Mouse (Mus musculus): ENCODE results near the gene Pla2g3. TPM values are rescaled to one million over a fixed set of nuclear protein-coding genes. Genes with fewer than 3 reads are reported as not detected.

The Pla2g3 gene
- 0.90 TPM in 2 replicates for polyA plus RNA-seq (2015; fragmentation: Nextera tagmentation; extraction: Ambion mirVana)

- no peak for DNase-seq (ENCODE audit: low spot score)
These were observed at the start of gene Pla2g3 for GRCm38 (mm10) chr11:3487952-3488570. Pla2g3 (plus strand) TSS chr11:3488284.

GRCm38 (mm10) chr11:3441696-3442443 is 46.2 kb upstream of the Pla2g3 start:
- no peak for DNase-seq (ENCODE audit: low spot score)

- DNase-seq (ENCODE audit: low spot score), result no peak
These were observed 45.4 kb upstream of the Pla2g3 start for GRCm38 (mm10) chr11:3442677-3443076.

GRCm38 (mm10) chr11:3443091-3443490 is 45.0 kb upstream of the Pla2g3 start:
- DNase-seq (ENCODE audit: low spot score), result no peak

- no peak for DNase-seq (ENCODE audit: low spot score)
These were observed 43.2 kb upstream of the Pla2g3 start for GRCm38 (mm10) chr11:3444875-3445274.

GRCm38 (mm10) chr11:3451701-3452163 is 36.4 kb upstream of the Pla2g3 start:
- no peak for DNase-seq (ENCODE audit: low spot score)

GRCm38 (mm10) chr11:3452167-3452639 is 35.9 kb upstream of the Pla2g3 start, which contains the start of gene Rnf185:
Rnf185 (minus strand) TSS chr11:3452363.
- peak; percentile 95 for DNase-seq (ENCODE audit: low spot score)

- no peak for DNase-seq (ENCODE audit: low spot score)
These were observed 35.3 kb upstream of the Pla2g3 start for GRCm38 (mm10) chr11:3452769-3453168.

GRCm38 (mm10) chr11:3453467-3453866 is 34.6 kb upstream of the Pla2g3 start:
- no peak for DNase-seq (ENCODE audit: low spot score)

GRCm38 (mm10) chr11:3454506-3454905 is 33.6 kb upstream of the Pla2g3 start:
- no peak for DNase-seq (ENCODE audit: low spot score)

- DNase-seq (ENCODE audit: low spot score), result peak; percentile 60
These were observed 31.7 kb upstream of the Pla2g3 start for GRCm38 (mm10) chr11:3456354-3456753.

- no peak for DNase-seq (ENCODE audit: low spot score)
These were observed 29.5 kb upstream of the Pla2g3 start for GRCm38 (mm10) chr11:3458428-3459104.

GRCm38 (mm10) chr11:3459105-3459468 is 29.0 kb upstream of the Pla2g3 start:
- DNase-seq (ENCODE audit: low spot score), result no peak

- no peak for DNase-seq (ENCODE audit: low spot score)
These were observed 25.2 kb upstream of the Pla2g3 start for GRCm38 (mm10) chr11:3462846-3463245.

GRCm38 (mm10) chr11:3471448-3471850 is 16.6 kb upstream of the Pla2g3 start:
- DNase-seq (ENCODE audit: low spot score), result no peak

GRCm38 (mm10) chr11:3472484-3472883 is 15.6 kb upstream of the Pla2g3 start:
- peak; percentile 79 for DNase-seq (ENCODE audit: low spot score)

GRCm38 (mm10) chr11:3474480-3475115 is 13.5 kb upstream of the Pla2g3 start:
- DNase-seq (ENCODE audit: low spot score), result peak; percentile 40

GRCm38 (mm10) chr11:3475489-3475888 is 12.6 kb upstream of the Pla2g3 start:
- no peak for DNase-seq (ENCODE audit: low spot score)

GRCm38 (mm10) chr11:3483980-3484642 is 4.0 kb upstream of the Pla2g3 start:
- DNase-seq (ENCODE audit: low spot score), result no peak

GRCm38 (mm10) chr11:3486349-3486748 is 1.7 kb upstream of the Pla2g3 start:
- no peak for DNase-seq (ENCODE audit: low spot score)

GRCm38 (mm10) chr11:3489036-3489435 is 952 bp downstream of the Pla2g3 start:
- no peak for DNase-seq (ENCODE audit: low spot score)

All from thymus, postnatal 0 days (tissue).